Comparison of ENCODE assay signal across 8 mouse cellular contexts in the genomic region with DNA sequence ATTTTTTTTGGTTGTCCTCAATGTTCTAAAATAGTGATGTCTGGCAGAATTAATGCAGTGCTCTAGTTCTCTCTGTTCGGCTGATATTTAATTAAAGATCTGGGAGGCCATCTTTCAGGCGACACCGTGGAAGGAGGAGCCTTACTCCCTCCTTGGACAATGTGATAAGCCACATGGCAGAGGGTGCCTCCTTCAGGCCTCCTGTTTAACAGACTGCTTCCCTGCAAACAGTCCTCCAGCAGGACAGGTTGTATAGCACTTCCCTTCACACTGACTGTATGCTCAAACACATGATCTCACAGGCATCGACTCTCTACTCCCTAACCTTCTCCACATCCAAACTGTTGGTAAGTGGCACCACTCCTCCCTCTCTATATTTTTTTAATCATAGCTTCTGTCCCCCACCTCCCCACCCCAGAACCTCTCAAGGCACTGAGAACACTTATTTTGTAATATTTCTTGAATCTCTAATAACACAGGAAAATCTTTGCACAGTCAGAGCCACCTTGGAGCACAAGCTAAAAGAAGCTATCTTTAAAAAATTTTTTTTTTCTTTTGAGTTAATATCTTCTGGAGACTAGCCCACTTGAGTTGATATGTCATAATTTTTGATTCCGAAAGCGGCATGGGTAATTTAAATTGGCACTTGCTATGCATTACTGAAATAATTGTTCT. TPM values are rescaled to one million over a fixed set of nuclear protein-coding genes. Genes with fewer than 3 reads are reported as not detected.
DNase-seq lines count a peak whose midpoint lies in the region; ATAC-seq and TF ChIP-seq lines count a peak whose summit lies in the region.

No protein-coding gene starts in this region.

- no peak for DNase-seq in testis, postnatal 10 days (ENCODE audit: low spot score)
- peak; percentile 57 for DNase-seq in cerebellum, adult 8-10 months
- peak; percentile 53 for DNase-seq in kidney, adult 9 months
- peak; percentile 43 for DNase-seq in lung, postnatal 14 days
- no peak for DNase-seq in left cerebral cortex, adult 8-10 months (ENCODE audit: low spot score in 2 of 2)

- no peak overlapping the region for H3K4me3 ChIP-seq in testis, adult 2 months (ENCODE audit: control insufficient read depth, low read depth, low read length)
- H3K4me3 ChIP-seq in forebrain, embryonic 16.5 days (replicated peaks; ENCODE audit: low read length): peak overlapping the region; percentile 83
- peak overlapping the region; percentile 81; the same call in 1 of the 2 replicates for H3K4me3 ChIP-seq in stomach, embryonic 14.5 days (ENCODE audit: low read depth, low read length)

- H3K36me3 ChIP-seq in testis, adult 2 months (ENCODE audit: control insufficient read depth, insufficient read depth, low read length): no peaks in the 10 kb centered on the region
- H3K36me3 ChIP-seq in forebrain, embryonic 16.5 days (ENCODE audit: control insufficient read depth, insufficient read depth): no peaks in the 10 kb centered on the region
- H3K36me3 ChIP-seq in stomach, embryonic 14.5 days (ENCODE audit: control insufficient read depth, insufficient read depth, low read length): no peaks in the 10 kb centered on the region

- no peak overlapping the region for H3K9ac ChIP-seq in forebrain, embryonic 16.5 days (replicated peaks; ENCODE audit: low read depth, low read length)
- no peak overlapping the region for H3K9ac ChIP-seq in stomach, embryonic 14.5 days (replicated peaks; ENCODE audit: low read depth, low read length)

- H3K27me3 ChIP-seq in testis, adult 2 months (ENCODE audit: control insufficient read depth, insufficient read depth, low read length): no peaks in the 10 kb centered on the region; the same call in none of the 2 replicates
- H3K27me3 ChIP-seq in forebrain, embryonic 16.5 days (replicated peaks; ENCODE audit: control insufficient read depth, insufficient read depth, low read length): peaks cover 3% of the 10 kb centered on the region; the same call in 1 of the 2 replicates
- H3K27me3 ChIP-seq in stomach, embryonic 14.5 days (ENCODE audit: control insufficient read depth, insufficient read depth, low read length): no peaks in the 10 kb centered on the region

- H3K9me3 ChIP-seq in forebrain, embryonic 16.5 days (ENCODE audit: control insufficient read depth, low read length): no peaks in the 10 kb centered on the region
- H3K9me3 ChIP-seq in stomach, embryonic 14.5 days (ENCODE audit: control insufficient read depth, low read depth, low read length): no peaks in the 10 kb centered on the region

- peaks cover 19% of the 10 kb centered on the region for H3K4me1 ChIP-seq in testis, adult 2 months (ENCODE audit: control insufficient read depth, insufficient read depth, low read length)
- H3K4me1 ChIP-seq in forebrain, embryonic 16.5 days (replicated peaks; ENCODE audit: control insufficient read depth, insufficient read depth, low read length): peaks cover 17% of the 10 kb centered on the region
- peaks cover 17% of the 10 kb centered on the region for H3K4me1 ChIP-seq in stomach, embryonic 14.5 days (ENCODE audit: control insufficient read depth, insufficient read depth, low read length)

- ATAC-seq in forebrain, embryonic 16.5 days: no peak
- no peak; the same call in 1 of the 2 replicates for ATAC-seq in stomach, embryonic 14.5 days (ENCODE audit: insufficient number of reproducible peaks, insufficient read depth, low FRiP score, low read depth)

- 0 out of 2 replicates have a peak, but pooled peaks have one; percentile 5 for TF ChIP-seq CTCF in testis, adult 2 months (IDR thresholded peaks at IDR 0.05; ENCODE audit: control insufficient read depth, insufficient read depth, insufficient replicate concordance, low read depth, low read length)

- no peak overlapping the region for H3K27ac ChIP-seq in testis, adult 2 months (ENCODE audit: control insufficient read depth, insufficient read depth, low read depth, low read length)
- H3K27ac ChIP-seq in forebrain, embryonic 16.5 days (ENCODE audit: low read length): no peak overlapping the region
- H3K27ac ChIP-seq in stomach, embryonic 14.5 days (ENCODE audit: low read length): no peak overlapping the region

- H3K4me2 ChIP-seq in forebrain, embryonic 16.5 days (ENCODE audit: low read length): peak overlapping the region; percentile 83
- H3K4me2 ChIP-seq in stomach, embryonic 14.5 days (replicated peaks; ENCODE audit: low read depth, low read length): peak overlapping the region; percentile 78

- WGBS in forebrain, embryonic 16.5 days: 36% methylated on average over 6 of the region's 6 CpGs
- 26% methylated on average over 6 of the region's 6 CpGs for WGBS in stomach, embryonic 14.5 days

- TF ChIP-seq POLR2A in testis, adult 2 months (IDR thresholded peaks at IDR 0.05; ENCODE audit: control insufficient read depth, low read depth, low read length): no peak

RNA-seq across cellular contexts. Expression of a gene that starts 3.4 kb away (rescaled TPM):
- 1.8 and 1.9 TPM in 2 replicates for polyA plus RNA-seq in testis, adult 2 months (2012; rRNA removed)
- 38.7 and 44.4 TPM in 2 replicates for polyA plus RNA-seq in forebrain, embryonic 16.5 days (2015; fragmentation: Nextera tagmentation; extraction: Ambion mirVana)
- 51.4 and 52.3 TPM in 2 replicates for polyA plus RNA-seq in stomach, embryonic 14.5 days (2014; fragmentation: Nextera tagmentation; extraction: Ambion mirVana)
- 10 to 100 TPM; 46.2 to 50.5 (median 48.1) TPM for total RNA-seq in left cerebral cortex, adult 8-10 months (2022)

Comparison
In these comparisons a context has a peak if more than half of its experiments do, and no peak if none do; other contexts are left out.
1. DNase-seq: peak in cerebellum, adult 8-10 months (single experiment), kidney, adult 9 months (single experiment) and lung, postnatal 14 days (single experiment); none in testis, postnatal 10 days (single experiment) and left cerebral cortex, adult 8-10 months (0 of 2).
2. RNA of a gene that starts 3.4 kb away (polyA plus RNA-seq): 51.4 to 52.3 TPM in stomach, embryonic 14.5 days and 38.7 to 44.4 TPM in forebrain, embryonic 16.5 days; 1.8 to 1.9 TPM in testis, adult 2 months; every median in the first group is over 10 times any median in the second.